Mouse (Mus musculus): ENCODE measurements at regions not wholly inside any gene's neighbourhood (a gene's known extent, or its start where the extent isn't known, plus 50 kb on each side); places are given as distances from the start of the nearest gene placed in this dataset. TPM values are rescaled to one million over a fixed set of nuclear protein-coding genes. Genes with fewer than 3 reads are reported as not detected.

DNA sequence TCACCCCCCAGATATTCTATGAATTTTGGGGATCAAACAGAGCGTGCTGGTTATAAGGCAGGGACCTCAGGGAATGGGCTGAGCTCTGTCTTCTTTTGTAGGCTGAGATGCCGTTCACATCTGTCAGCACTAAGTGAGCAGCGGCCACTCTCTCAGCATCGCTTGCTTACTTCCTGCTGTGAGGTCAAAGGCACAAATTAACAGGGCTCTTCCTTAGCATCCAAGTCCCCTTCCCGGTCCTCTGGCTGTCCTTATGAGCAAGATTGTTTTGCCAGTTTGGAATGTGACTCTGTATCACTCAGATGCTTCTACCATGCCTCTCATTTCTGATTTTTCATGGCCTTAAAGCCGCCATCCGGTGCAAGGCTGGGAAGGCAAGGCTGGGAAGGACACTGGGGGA lies 93.1 kb upstream of the Prox1 start:
- 53% methylated on average over 7 of the region's 7 CpGs for WGBS (ENCODE audit: insufficient replicate concordance)
- no peak for ATAC-seq (ENCODE audit: low read depth)
- Histone ChIP-seq H3K9me3 (replicated peaks; ENCODE audit: control insufficient read depth, low read length) (no peaks in the 10 kb centered on the region), H3K9ac (ENCODE audit: low read depth, low read length) (no peak overlapping the region), H3K4me2 (ENCODE audit: low read depth, low read length) (no peak overlapping the region), H3K4me3 (ENCODE audit: low read depth, low read length) (no peak overlapping the region), H3K4me1 (ENCODE audit: control insufficient read depth, low read depth, low read length) (no peaks in the 10 kb centered on the region), H3K27me3 (ENCODE audit: control insufficient read depth, insufficient read depth, low read depth, low read length) (no peaks in the 10 kb centered on the region), H3K36me3 (ENCODE audit: control insufficient read depth, insufficient read depth) (no peaks in the 10 kb centered on the region), H3K27ac (ENCODE audit: low read length) (no peak overlapping the region)

GRCm38 (mm10) chr1:190259576-190259975 lies 89.1 kb upstream of the Prox1 start:
- Histone ChIP-seq H3K27ac (ENCODE audit: low read length) (no peak overlapping the region), H3K4me1 (ENCODE audit: control insufficient read depth, low read depth, low read length) (no peaks in the 10 kb centered on the region), H3K36me3 (ENCODE audit: control insufficient read depth, insufficient read depth) (no peaks in the 10 kb centered on the region), H3K9me3 (replicated peaks; ENCODE audit: control insufficient read depth, low read length) (no peaks in the 10 kb centered on the region), H3K4me2 (ENCODE audit: low read depth, low read length) (no peak overlapping the region), H3K27me3 (ENCODE audit: control insufficient read depth, insufficient read depth, low read depth, low read length) (no peaks in the 10 kb centered on the region), H3K4me3 (ENCODE audit: low read depth, low read length) (no peak overlapping the region), H3K9ac (ENCODE audit: low read depth, low read length) (no peak overlapping the region)
- WGBS (ENCODE audit: insufficient replicate concordance): 78% methylated on average over 13 of the region's 13 CpGs
- no peak for ATAC-seq (ENCODE audit: low read depth)

DNA sequence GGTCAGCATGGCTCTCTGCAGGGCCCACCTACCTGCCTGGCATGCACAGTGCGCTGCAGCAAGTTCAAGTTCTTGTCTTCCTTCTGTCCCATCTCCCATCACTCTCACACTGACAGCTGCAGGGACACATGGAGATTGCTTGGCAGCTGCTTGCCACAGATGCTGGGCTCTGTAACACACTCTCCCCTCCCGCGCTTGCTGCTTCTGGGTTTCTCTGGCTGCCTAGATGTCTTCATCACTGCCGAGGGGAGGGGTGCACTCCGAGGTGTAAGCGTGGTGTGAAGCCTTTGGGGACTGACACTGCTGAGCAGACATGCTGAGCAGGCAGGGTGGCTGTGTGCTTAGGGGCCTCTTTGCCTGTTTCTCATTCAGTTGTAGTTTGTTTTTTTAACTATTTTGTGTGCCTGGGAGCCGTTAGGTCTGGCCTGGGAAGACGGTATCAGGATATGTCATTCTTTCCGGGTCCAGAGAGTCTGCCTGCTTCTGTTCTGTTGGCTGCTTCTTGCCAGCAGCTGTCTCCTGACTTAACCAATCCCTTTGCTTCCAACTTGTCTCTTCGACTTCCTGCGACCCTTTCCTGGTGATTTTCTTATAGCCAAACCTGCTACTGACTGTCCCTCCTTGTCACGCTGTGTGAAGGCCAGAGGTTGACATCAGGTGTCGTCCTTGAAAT lies 80.2 kb upstream of the Prox1 start:
- no peak overlapping the region for H3K4me3 ChIP-seq (ENCODE audit: low read depth, low read length)
- no peak overlapping the region for H3K9ac ChIP-seq (ENCODE audit: low read depth, low read length)
- ATAC-seq (ENCODE audit: low read depth): no peak
- no peaks in the 10 kb centered on the region for H3K27me3 ChIP-seq (ENCODE audit: control insufficient read depth, insufficient read depth, low read depth, low read length)
- H3K27ac ChIP-seq (ENCODE audit: low read length): no peak overlapping the region
- H3K4me1 ChIP-seq (ENCODE audit: control insufficient read depth, low read depth, low read length): no peaks in the 10 kb centered on the region
- no peaks in the 10 kb centered on the region for H3K36me3 ChIP-seq (ENCODE audit: control insufficient read depth, insufficient read depth)
- 38% methylated on average over 13 of the region's 13 CpGs for WGBS (ENCODE audit: insufficient replicate concordance)
- H3K4me2 ChIP-seq (ENCODE audit: low read depth, low read length): no peak overlapping the region
- peaks cover 8% of the 10 kb centered on the region for H3K9me3 ChIP-seq (replicated peaks; ENCODE audit: control insufficient read depth, low read length)

- H3K36me3 ChIP-seq (ENCODE audit: control insufficient read depth, insufficient read depth): no peaks in the 10 kb centered on the region
- no peak overlapping the region for H3K27ac ChIP-seq (ENCODE audit: low read length)
- H3K4me3 ChIP-seq (ENCODE audit: low read depth, low read length): no peak overlapping the region
- ATAC-seq (ENCODE audit: low read depth): no peak
- H3K9me3 ChIP-seq (replicated peaks; ENCODE audit: control insufficient read depth, low read length): no peaks in the 10 kb centered on the region
- no peaks in the 10 kb centered on the region for H3K27me3 ChIP-seq (ENCODE audit: control insufficient read depth, insufficient read depth, low read depth, low read length)
- H3K9ac ChIP-seq (ENCODE audit: low read depth, low read length): no peak overlapping the region
- WGBS (ENCODE audit: insufficient replicate concordance): 67% methylated on average over 7 of the region's 7 CpGs
- no peak overlapping the region for H3K4me2 ChIP-seq (ENCODE audit: low read depth, low read length)
- H3K4me1 ChIP-seq (ENCODE audit: control insufficient read depth, low read depth, low read length): no peaks in the 10 kb centered on the region
Measured at GRCm38 (mm10) chr1:190242526-190242925, 72.0 kb upstream of the Prox1 start.

DNA sequence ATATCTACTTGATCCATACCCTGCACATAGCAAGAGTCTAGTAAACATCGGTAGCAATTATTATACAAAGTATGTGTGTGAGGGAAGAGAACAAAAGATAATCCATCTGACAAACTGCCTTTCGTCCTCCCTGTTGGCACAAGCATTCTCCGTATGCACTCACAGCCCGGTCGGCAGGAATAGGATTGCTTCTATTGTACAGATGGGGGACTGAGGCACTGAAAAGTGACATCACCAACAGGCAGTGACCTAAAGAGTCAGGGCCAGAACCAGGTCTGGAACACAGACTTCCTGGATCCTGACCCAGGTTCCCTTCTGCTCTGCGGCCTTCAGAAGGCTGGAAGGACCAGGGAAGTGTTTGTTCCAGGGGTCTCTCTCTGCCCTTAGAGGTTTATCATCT lies 69.3 kb upstream of the Prox1 start:
- H3K27ac ChIP-seq (ENCODE audit: low read length): no peak overlapping the region
- H3K4me2 ChIP-seq (ENCODE audit: low read depth, low read length): no peak overlapping the region
- no peaks in the 10 kb centered on the region for H3K9me3 ChIP-seq (replicated peaks; ENCODE audit: control insufficient read depth, low read length)
- H3K27me3 ChIP-seq (ENCODE audit: control insufficient read depth, insufficient read depth, low read depth, low read length): no peaks in the 10 kb centered on the region
- ATAC-seq (ENCODE audit: low read depth): no peak
- no peaks in the 10 kb centered on the region for H3K4me1 ChIP-seq (ENCODE audit: control insufficient read depth, low read depth, low read length)
- H3K36me3 ChIP-seq (ENCODE audit: control insufficient read depth, insufficient read depth): no peaks in the 10 kb centered on the region
- H3K4me3 ChIP-seq (ENCODE audit: low read depth, low read length): no peak overlapping the region
- WGBS (ENCODE audit: insufficient replicate concordance): 67% methylated on average over 6 of the region's 6 CpGs
- no peak overlapping the region for H3K9ac ChIP-seq (ENCODE audit: low read depth, low read length)

DNA sequence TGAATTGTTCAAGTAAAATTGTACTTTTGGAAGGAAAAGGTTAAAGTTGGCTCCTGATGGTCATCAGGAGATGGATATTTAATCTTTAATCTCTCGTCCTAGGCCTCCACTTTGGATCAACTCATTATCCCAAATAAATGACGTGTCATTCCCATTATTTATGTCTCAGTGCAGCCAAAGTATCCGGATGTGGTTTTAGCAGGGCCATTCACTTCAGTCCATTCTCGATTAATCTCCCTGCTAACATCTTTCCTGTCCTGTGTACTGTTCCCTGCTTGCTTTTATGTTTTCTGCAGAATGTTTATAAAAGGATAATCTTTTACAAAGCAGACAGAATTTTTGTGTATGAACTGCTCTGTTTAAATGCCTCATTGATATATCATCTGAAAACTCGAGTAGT lies 60.4 kb upstream of the Prox1 start:
- Histone ChIP-seq H3K4me2 (ENCODE audit: low read depth, low read length) (no peak overlapping the region), H3K9me3 (replicated peaks; ENCODE audit: control insufficient read depth, low read length) (no peaks in the 10 kb centered on the region), H3K27ac (ENCODE audit: low read length) (no peak overlapping the region), H3K36me3 (ENCODE audit: control insufficient read depth, insufficient read depth) (no peaks in the 10 kb centered on the region), H3K4me1 (ENCODE audit: control insufficient read depth, low read depth, low read length) (no peaks in the 10 kb centered on the region), H3K9ac (ENCODE audit: low read depth, low read length) (no peak overlapping the region), H3K4me3 (ENCODE audit: low read depth, low read length) (no peak overlapping the region), H3K27me3 (ENCODE audit: control insufficient read depth, insufficient read depth, low read depth, low read length) (no peaks in the 10 kb centered on the region)
- 38% methylated on average over 5 of the region's 5 CpGs for WGBS (ENCODE audit: insufficient replicate concordance)
- no peak for ATAC-seq (ENCODE audit: low read depth)

GRCm38 (mm10) chr1:190220417-190220816 lies 49.9 kb upstream of the Prox1 start:
- no peak overlapping the region for H3K4me3 ChIP-seq (ENCODE audit: low read depth, low read length)
- H3K36me3 ChIP-seq (ENCODE audit: control insufficient read depth, insufficient read depth): no peaks in the 10 kb centered on the region; the same call in 1 of the 2 replicates
- 58% methylated on average over 9 of the region's 9 CpGs for WGBS (ENCODE audit: insufficient replicate concordance)
- no peaks in the 10 kb centered on the region for H3K4me1 ChIP-seq (ENCODE audit: control insufficient read depth, low read depth, low read length)
- peaks cover 4% of the 10 kb centered on the region for H3K9me3 ChIP-seq (replicated peaks; ENCODE audit: control insufficient read depth, low read length)
- H3K27ac ChIP-seq (ENCODE audit: low read length): no peak overlapping the region
- no peak overlapping the region for H3K4me2 ChIP-seq (ENCODE audit: low read depth, low read length)
- ATAC-seq (ENCODE audit: low read depth): no peak
- no peaks in the 10 kb centered on the region for H3K27me3 ChIP-seq (ENCODE audit: control insufficient read depth, insufficient read depth, low read depth, low read length)
- H3K9ac ChIP-seq (ENCODE audit: low read depth, low read length): no peak overlapping the region

Small RNA genes in the stretch of these regions (microRNA-seq; reads per million reads assigned to microRNA genes)
- not detected for gene Gm47294

Data from liver, embryonic 16.5 days (tissue).